Mouse (Mus musculus) heart, adult 2 months (tissue): ENCODE measurements around the gene Rnf41. TPM values are rescaled to one million over a fixed set of nuclear protein-coding genes. Genes with fewer than 3 reads are reported as not detected.

ENCODE experiments used
- DNase-seq, 2 experiments: peaks; one replicate each; pipeline ENCODE4 v3.0.0; 2021
- H3K27ac ChIP-seq: fragments of 200-600 bp; 2 replicates; pipeline ENCODE4 v1.8.1; 2022
- H3K27me3 ChIP-seq: fragments of 200-500 bp; 2 replicates; pipeline ENCODE4 v1.6.1; 2012; ENCODE audit warnings: mild to moderate bottlenecking, low read length, inconsistent platforms, mixed read lengths; ENCODE audit not compliant: control insufficient read depth, insufficient read depth
- H3K36me3 ChIP-seq: fragments of 200-500 bp; 2 replicates; pipeline ENCODE4 v1.6.1; 2012; ENCODE audit warnings: low read length, inconsistent platforms; ENCODE audit not compliant: control insufficient read depth, insufficient read depth
- H3K4me1 ChIP-seq: fragments of 200-500 bp; 2 replicates; pipeline ENCODE4 v1.6.1; 2011; ENCODE audit warnings: low read length; ENCODE audit not compliant: control insufficient read depth, insufficient read depth
- H3K4me3 ChIP-seq: fragments of 200-600 bp; 2 replicates; pipeline ENCODE4 v1.8.1; 2022
- H3K79me2 ChIP-seq: fragments of 200-500 bp; replicated peaks from 2 replicates; pipeline ENCODE4 v1.6.1; 2012; ENCODE audit warnings: mild to moderate bottlenecking, inconsistent platforms, low read length, moderate library complexity, mixed read lengths; ENCODE audit not compliant: control insufficient read depth, insufficient read depth
- H3K9ac ChIP-seq: fragments of 200-500 bp; 2 replicates; pipeline ENCODE4 v1.6.1; 2012; ENCODE audit warnings: low read depth, mild to moderate bottlenecking, control low read depth, inconsistent platforms, low read length, mixed read lengths
- CTCF ChIP-seq: fragments of 200-600 bp; IDR thresholded peaks from 2 replicates; pipeline ENCODE4 v1.8.1; 2022; ENCODE audit warnings: antibody characterized with exemption, mild to moderate bottlenecking, moderate library complexity
- EP300 ChIP-seq: fragments of 200-500 bp; IDR thresholded peaks from 2 replicates; pipeline ENCODE4 v1.6.1; 2011; ENCODE audit warnings: low read depth, low read length, control low read depth; ENCODE audit not compliant: insufficient read depth
- POLR2A ChIP-seq: fragments of 200-500 bp; IDR thresholded peaks from 2 replicates; pipeline ENCODE4 v1.6.1; 2011; ENCODE audit warnings: mild to moderate bottlenecking, low read depth, low read length, control low read depth; ENCODE audit not compliant: insufficient read depth
- WGBS: fragments of 180-500 bp; shearing (Covaris S2); methylation state at CpG from one replicate; pipeline ENCODE4 v1.1.7; 2018; 5-methylcytosine and 5-hydroxymethylcytosine counted together
- intact Hi-C: fragments of 180-260 bp; cut with DNase I; formaldehyde crosslinking; loops from one replicate; pipeline ENCODE4 v1.15.1; 2025
- polyA plus RNA-seq: library from polyadenylated mRNA; depleted of rRNA; stranded (reverse); fragments of >200 nt; gene quantifications from 2 replicates; pipeline ENCODE4 v1.2.3, GENCODE M21; 2012
- total RNA-seq, 2 experiments: library from RNA; stranded (reverse); gene quantifications; 2 replicates each; pipeline ENCODE4 v1.2.3; 2021

The Rnf41 gene
- total and polyA plus RNA-seq, 3 experiments, result 12.5 to 16.9 (median 15.8) TPM

DNA sequence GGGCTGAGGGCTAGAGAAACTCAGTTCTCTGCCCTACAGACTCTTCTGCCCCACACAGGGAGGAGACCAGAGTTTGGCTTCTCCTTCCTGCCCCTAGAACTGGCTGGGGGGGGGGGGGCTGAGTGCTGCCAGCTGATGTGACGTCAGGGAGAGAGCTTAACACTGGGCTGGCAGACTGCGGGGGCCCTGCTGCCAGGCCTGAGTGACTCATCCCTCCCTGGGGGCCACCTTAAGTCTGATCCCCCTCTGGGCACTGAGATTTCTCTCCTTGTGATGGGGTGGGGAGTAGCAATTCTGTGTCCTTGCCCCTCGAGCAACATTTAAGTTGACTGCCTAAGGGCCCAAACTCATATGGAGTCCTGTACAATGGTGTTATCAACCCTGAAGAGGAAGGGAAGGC, 33.0 kb upstream of the Rnf41 start:
- intact Hi-C loops, result loop anchor here (2.0 to 5.0 kb wide), 2 partner anchors 30 to 41 kb away; partner anchors contain the start of gene Cs
- 44% methylated on average over 3 of the region's 3 CpGs for WGBS
- Histone ChIP-seq H3K36me3 (peaks cover 6% of the 10 kb centered on the region; the same call in 1 of the 2 replicates), H3K4me3 (no peak overlapping the region), H3K27me3 (no peaks in the 10 kb centered on the region), H3K9ac (peak overlapping the region; percentile 42), H3K79me2 (no peaks in the 10 kb centered on the region), H3K27ac (peak overlapping the region; percentile 13), H3K4me1 (peaks cover 10% of the 10 kb centered on the region)
- TF ChIP-seq EP300, result no peak
- TF ChIP-seq CTCF, result no peak
- no peak for TF ChIP-seq POLR2A
- DNase-seq, result peak in 1 of 2 experiments; percentile 43

DNA sequence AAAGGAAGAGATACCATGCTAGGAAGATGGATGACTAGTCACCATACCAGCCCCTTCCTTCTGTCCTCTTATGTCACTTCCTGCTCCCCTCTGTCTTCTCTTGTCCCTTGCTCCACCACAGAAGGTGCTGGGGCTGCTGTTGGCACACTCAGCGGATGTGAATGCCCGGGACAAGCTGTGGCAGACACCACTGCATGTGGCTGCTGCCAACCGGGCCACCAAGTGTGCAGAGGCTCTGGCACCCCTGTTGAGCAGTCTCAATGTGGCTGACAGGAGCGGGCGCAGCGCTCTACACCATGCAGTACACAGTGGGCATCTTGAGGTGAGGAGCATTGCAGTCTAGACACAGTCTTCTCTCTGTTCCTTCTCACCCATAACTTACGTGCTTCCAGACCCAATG, 32.2 kb upstream of the Rnf41 start:
- DNase-seq, result peak in 1 of 2 experiments; percentile 57
- WGBS, result 70% methylated on average over 7 of the region's 7 CpGs
- H3K27ac ChIP-seq, result no peak overlapping the region; the same call in 1 of the 2 replicates
- no peaks in the 10 kb centered on the region for H3K27me3 ChIP-seq
- H3K36me3 ChIP-seq, result peaks cover 6% of the 10 kb centered on the region; the same call in 1 of the 2 replicates
- H3K4me1 ChIP-seq, result peaks cover 10% of the 10 kb centered on the region
- no peak overlapping the region; the same call in 1 of the 2 replicates for H3K9ac ChIP-seq
- no peaks in the 10 kb centered on the region for H3K79me2 ChIP-seq
- H3K4me3 ChIP-seq, result no peak overlapping the region
- TF ChIP-seq EP300 (no peak), POLR2A (no peak), CTCF (no peak)
- intact Hi-C loops, result loop anchor here (2.0 to 5.0 kb wide), 2 partner anchors 30 to 42 kb away; partner anchors contain the start of gene Cs

DNA sequence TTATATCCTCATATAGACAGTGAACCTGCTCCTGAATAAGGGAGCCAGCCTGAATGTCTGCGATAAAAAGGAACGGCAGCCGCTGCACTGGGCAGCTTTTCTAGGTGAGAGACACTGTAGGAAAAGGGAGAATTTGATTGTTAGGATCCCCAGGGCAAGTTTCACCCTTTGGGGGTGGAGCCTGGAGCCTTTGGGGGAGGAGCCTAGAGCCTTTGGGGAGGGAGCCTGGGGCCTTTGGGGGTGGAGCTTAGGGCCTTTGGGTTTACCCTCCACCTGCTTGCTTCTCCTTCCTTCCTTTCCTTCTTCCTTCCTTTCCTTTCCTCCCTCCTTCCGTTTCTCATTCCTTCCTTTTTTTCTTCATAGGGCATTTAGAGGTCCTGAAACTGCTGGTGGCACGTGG, 30.9 kb upstream of the Rnf41 start:
- Histone ChIP-seq H3K79me2 (no peaks in the 10 kb centered on the region), H3K36me3 (peaks cover 6% of the 10 kb centered on the region; the same call in 1 of the 2 replicates), H3K27ac (no peak overlapping the region), H3K4me3 (no peak overlapping the region), H3K27me3 (no peaks in the 10 kb centered on the region), H3K4me1 (peaks cover 10% of the 10 kb centered on the region), H3K9ac (no peak overlapping the region)
- WGBS, result 82% methylated on average over 5 of the region's 5 CpGs
- DNase-seq, result no peak
- intact Hi-C loops, result no loop called here
- TF ChIP-seq POLR2A (no peak), CTCF (no peak), EP300 (no peak)

DNA sequence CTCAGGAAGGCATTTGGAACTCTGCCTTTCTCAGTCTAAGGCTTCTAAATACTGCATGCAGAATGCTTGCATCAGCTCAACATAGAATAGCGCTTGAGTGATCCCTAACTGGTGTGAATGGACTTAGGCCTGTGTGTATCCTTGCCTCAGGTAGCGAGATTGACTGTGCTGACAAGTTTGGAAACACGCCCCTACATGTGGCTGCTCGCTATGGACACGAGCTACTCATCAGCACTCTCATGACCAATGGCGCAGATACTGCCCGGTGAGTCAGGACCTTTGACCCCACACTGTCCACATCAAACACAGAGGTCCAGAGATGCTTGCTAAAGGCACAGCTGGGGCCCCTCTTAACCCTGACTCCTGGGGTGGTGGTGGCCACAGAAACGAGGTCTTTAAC, 29.0 kb upstream of the Rnf41 start:
- Histone ChIP-seq H3K36me3 (peaks cover 6% of the 10 kb centered on the region; the same call in 1 of the 2 replicates), H3K27me3 (no peaks in the 10 kb centered on the region), H3K79me2 (no peaks in the 10 kb centered on the region), H3K4me3 (no peak overlapping the region), H3K27ac (no peak overlapping the region), H3K4me1 (peaks cover 8% of the 10 kb centered on the region), H3K9ac (no peak overlapping the region)
- DNase-seq, result no peak
- TF ChIP-seq EP300 (no peak), CTCF (no peak), POLR2A (no peak)
- 86% methylated on average over 8 of the region's 8 CpGs for WGBS
- intact Hi-C loops, result no loop called here

GRCm38 (mm10) chr10:128385902-128386301, 25.6 kb upstream of the Rnf41 start:
- H3K27ac ChIP-seq, result no peak overlapping the region
- H3K9ac ChIP-seq, result no peak overlapping the region
- no peaks in the 10 kb centered on the region for H3K36me3 ChIP-seq
- no peaks in the 10 kb centered on the region for H3K27me3 ChIP-seq
- H3K4me1 ChIP-seq, result peaks cover 2% of the 10 kb centered on the region; the same call in 1 of the 2 replicates
- TF ChIP-seq POLR2A (no peak), EP300 (no peak), CTCF (no peak)
- intact Hi-C loops, result no loop called here
- WGBS, result 92% methylated on average over 7 of the region's 7 CpGs
- no peaks in the 10 kb centered on the region for H3K79me2 ChIP-seq
- DNase-seq, result no peak
- H3K4me3 ChIP-seq, result no peak overlapping the region

GRCm38 (mm10) chr10:128388941-128389340, 22.5 kb upstream of the Rnf41 start:
- WGBS, result 85% methylated on average over 14 of the region's 14 CpGs
- intact Hi-C loops, result no loop called here
- H3K36me3 ChIP-seq, result no peaks in the 10 kb centered on the region; the same call in 1 of the 2 replicates
- TF ChIP-seq EP300 (no peak), POLR2A (no peak), CTCF (no peak)
- H3K79me2 ChIP-seq, result no peaks in the 10 kb centered on the region
- H3K4me1 ChIP-seq, result peaks cover 3% of the 10 kb centered on the region
- H3K4me3 ChIP-seq, result no peak overlapping the region
- H3K27me3 ChIP-seq, result no peaks in the 10 kb centered on the region
- no peak for DNase-seq
- H3K9ac ChIP-seq, result no peak overlapping the region
- H3K27ac ChIP-seq, result no peak overlapping the region
